Mouse (Mus musculus) R1 (cell line): ENCODE measurements around the gene Pard3.

Experiments used
- DNase-seq: peaks from one replicate; pipeline ENCODE4 v3.0.0-alpha.2; 2018; ENCODE audit warnings: low read depth, low spot score

The Pard3 gene

GRCm38 (mm10) chr8:127063551-127064360, at the start of gene Pard3:
Gene Pard3, plus strand, starts transcription at chr8:127063893.
- peak; percentile 85 for DNase-seq

DNA sequence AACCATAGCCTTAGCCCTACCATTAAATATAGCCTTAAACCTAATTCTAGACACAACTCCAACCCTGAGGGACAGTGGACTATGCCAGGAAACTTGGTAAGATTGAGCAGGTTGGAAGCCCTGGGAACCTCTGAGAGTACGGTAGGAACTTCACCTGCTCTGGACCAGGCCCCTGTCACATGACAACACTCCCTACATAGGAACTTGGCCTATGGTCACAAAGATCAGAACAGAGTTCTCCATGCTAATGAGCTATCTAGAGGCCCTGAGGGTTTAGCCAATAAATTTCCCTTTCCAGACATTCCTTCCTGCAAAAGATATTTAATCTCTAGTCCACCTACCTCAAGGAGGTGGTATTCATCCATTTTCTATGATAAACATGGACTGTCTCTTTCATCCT, 41.9 kb upstream of the Pard3 start:
- DNase-seq: no peak

- DNase-seq: no peak
These were observed 38.4 kb upstream of the Pard3 start for GRCm38 (mm10) chr8:127025256-127025717.

- DNase-seq: peak; percentile 6
These were observed 37.9 kb upstream of the Pard3 start for GRCm38 (mm10) chr8:127025775-127026174.

- no peak for DNase-seq
These were observed 32.2 kb upstream of the Pard3 start for GRCm38 (mm10) chr8:127031476-127031875.

GRCm38 (mm10) chr8:127038928-127039327, 24.8 kb upstream of the Pard3 start:
- DNase-seq: no peak

DNA sequence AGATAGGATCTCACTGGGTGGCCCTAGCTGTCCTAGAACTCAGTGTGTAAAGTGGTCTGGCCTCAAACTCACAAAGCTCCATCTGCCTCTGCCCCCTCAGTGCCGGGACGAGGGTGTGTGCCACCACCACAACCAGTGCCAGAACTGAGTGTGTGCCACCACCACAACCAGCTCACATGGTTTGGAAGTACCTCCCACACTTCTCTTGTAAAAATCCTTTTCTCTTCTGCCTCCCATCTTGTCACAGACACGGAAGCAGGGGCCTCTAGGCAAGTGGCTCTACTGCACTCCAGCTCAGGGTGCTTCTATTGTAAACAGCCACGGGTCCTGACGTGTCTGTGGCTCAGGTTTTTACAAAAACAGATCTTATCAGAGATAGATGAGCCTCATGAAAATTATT, 13.7 kb upstream of the Pard3 start:
- DNase-seq: no peak

DNA sequence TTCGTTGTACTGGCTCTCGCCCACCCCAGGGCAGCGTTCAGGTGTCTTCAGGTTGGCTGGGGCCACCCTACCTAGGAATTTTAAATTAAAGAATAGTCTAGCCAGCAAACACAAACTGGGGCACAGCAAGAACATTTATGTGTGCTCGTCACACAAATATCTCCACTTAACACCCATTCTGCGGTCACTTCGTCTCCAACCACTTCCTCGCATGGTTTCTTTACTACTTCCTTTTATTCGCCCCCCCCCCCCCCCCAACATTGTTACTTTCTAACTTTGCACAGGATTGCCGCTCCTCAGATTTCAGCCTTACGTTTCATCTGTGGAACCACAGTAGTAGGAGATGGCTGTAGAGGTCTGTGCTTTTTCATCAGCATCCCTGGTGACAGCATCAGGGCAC, 11.6 kb upstream of the Pard3 start:
- DNase-seq: no peak

GRCm38 (mm10) chr8:127055081-127055480, 8.6 kb upstream of the Pard3 start:
- DNase-seq: no peak

DNA sequence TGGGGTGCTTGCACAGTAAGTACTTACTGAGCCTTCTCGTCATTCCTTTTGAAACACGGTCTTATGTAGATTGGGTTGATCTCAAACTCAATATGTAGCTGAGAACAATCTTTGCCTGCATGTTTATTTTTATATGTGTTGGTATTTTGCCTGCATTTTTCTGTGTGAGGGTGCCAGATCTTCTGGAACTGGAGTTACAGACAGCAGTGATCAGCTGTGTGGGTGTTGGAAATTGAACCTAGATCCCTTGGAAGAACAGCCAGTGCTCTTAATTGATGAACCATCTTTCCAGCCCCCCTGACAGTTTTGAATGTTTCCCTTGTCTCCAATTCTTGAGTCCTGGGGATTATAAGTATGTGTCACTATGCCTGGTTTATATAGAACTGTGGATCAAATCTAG, 4.9 kb upstream of the Pard3 start:
- no peak for DNase-seq

DNA sequence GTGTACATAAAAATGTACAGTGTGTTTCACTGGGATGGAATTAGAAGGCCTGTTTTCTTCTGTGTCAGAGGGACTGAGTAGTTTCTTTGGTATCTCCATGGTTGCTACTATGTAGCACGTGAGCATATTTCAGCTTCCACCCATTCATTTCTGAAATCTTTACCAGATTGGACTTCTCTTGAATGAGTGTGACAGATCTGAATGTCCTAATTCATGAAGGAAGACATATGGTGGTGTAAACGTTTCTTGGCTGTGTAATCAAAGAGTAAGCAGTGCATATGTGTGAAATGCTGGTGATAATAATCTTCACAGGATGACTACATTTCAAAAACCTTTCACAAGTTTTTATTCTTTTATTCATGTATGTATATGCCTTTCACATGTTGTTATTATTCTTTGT, 3.9 kb upstream of the Pard3 start:
- no peak for DNase-seq

GRCm38 (mm10) chr8:127064361-127065112, 844 bp downstream of the Pard3 start:
- peak; percentile 63 for DNase-seq

DNA sequence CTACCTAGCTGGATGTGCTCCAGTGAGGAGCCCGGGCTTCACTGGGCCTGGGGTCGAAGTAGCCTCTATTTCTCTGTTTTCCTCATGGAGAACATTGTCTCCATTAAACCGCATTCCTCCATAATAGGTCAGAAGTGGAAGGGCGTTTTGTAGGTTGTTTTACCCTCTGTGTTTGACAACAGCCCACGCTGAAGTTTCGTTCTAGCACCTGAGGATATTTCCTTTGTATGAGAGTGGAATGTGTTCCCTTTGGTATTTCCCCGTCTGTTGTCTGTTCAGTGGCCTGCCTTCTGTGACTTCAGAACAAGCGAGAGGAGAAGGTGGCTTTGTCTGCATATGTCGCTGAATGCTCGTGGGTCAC, 1.4 kb downstream of the Pard3 start:
- DNase-seq: peak; percentile 66

DNA sequence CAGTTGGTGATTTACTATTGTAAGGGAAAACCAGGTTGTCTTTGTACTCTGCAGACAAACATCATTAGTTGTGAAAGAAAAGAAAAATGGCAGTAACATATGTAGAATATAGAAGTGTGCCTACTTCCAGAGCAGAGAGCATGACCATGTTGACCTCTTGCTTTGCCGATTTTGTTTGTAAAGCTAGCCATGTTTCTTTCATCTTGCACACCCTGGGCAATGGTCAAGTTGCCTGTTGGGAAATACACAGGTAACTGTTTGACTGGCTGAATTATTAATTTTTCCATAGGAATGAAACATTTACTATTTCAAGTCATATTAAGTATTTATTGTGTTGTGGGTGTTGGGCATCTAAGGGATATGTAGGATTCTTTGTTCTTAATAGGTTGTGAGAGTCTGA, 2.1 kb downstream of the Pard3 start:
- no peak for DNase-seq

GRCm38 (mm10) chr8:127066501-127066900, 2.8 kb downstream of the Pard3 start:
- DNase-seq: no peak

DNA sequence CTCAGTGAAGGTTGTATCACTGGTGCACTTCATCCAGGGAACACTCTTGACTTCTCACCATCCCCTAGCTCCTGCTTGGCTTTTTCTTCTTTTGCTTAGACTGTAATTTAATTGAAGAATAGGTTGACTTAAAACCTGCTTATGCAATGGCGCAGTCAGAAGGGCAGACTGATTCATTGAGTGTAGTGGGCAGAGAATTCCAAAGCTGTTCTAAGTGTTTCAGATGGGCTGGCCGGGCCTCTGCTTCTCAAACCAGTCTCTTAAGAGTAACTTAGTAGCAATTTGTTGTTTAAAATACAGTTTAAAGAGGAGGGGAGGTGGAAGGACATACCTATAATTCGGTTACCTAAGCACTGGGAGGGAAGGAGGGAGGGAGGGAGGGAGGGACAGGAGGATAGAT, 5.0 kb downstream of the Pard3 start:
- no peak for DNase-seq

- DNase-seq: no peak
These were observed 6.5 kb downstream of the Pard3 start for GRCm38 (mm10) chr8:127070225-127070624.

- no peak for DNase-seq
These were observed 9.4 kb downstream of the Pard3 start for GRCm38 (mm10) chr8:127073052-127073618.

DNA sequence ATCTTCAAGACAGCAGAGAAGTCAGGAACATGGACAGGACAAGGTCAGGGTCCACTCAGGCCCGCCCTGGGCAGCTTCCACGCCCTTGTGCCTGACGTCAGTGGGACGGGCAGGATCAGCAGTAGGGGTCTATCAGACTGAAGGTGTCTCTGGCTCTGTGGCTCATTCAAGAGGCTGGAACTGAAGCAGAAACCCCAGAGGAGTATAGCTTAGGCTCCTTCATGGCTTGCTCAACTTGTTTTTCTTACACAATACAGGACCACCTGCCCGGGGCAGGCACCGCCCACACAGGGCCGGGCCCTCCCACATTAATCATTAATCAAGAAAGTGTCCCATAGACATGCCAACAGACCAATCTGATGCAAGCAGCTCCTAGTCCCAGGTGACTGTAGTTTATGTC, 12.8 kb downstream of the Pard3 start:
- no peak for DNase-seq

DNA sequence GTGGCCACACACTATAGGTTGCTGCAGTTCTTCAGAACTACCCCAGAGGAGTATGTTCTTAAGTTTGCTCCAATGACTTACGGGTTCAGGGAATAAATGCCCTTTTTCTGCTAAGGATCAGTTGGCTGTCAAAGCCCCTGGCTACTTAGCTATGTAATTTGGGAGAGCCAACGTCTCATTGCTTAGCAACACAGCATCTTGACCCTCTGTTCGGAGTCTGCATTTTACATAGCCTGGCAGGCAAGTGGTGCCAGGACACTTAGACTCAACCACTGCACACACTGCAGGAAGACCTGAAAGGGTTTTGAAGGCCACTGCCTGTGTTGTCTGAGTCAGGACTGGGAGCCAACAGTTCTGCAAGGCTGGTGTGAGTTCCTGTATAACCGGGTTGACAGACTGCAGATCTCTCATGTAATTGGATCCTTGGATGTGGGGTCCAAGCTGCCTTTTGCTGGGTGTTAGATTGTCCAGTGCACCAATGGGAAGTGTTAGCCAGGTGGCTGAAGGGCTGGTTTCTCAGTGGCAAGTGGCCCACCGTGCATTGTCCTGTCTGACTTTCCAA, 15.6 kb downstream of the Pard3 start:
- no peak for DNase-seq

GRCm38 (mm10) chr8:127081297-127081696, 17.6 kb downstream of the Pard3 start:
- no peak for DNase-seq

DNA sequence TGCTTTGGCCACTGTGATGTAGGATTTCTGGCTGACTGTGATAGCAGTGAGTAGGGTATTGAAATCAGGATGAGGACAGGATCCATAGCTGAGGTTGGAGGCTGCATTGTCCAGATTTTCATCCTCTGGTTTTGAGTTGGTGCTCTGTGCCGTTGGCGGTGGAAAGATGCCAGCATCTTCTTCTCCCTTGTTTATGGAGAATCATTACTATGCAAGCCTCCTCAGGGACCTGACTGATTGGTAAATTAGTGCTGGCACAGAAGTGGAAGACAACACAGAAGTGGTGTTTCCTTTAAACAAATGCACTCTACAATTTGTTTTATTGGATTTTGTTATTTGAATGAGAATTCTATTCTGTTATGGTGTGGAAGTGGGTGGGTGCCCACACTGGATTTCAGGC, 18.8 kb downstream of the Pard3 start:
- DNase-seq: no peak
